23 mouse cellular contexts compared by ENCODE assay signal in genomic region chr2:113641788-113642187, GRCm38 (mm10).
A peak's percentile ranks its signal among the peaks of the same experiment; 100 is the strongest.
DNase-seq lines count a peak whose midpoint lies in the region; TF ChIP-seq lines count a peak whose summit lies in the region.
"Had no signal": no experiment of that assay in that cellular context is flagged by ENCODE, and none has a peak within 500 bp of the region (broad histone marks: within the 10 kb centered on the region; RNA-seq: fewer than 3 reads in every experiment).

No protein-coding gene starts in this region.

- no peaks in the 10 kb centered on the region for H3K79me2 ChIP-seq in MEL (ENCODE audit: control insufficient read depth, insufficient read depth, low read length, poor library complexity)

- TF ChIP-seq POLR2A in MEL (IDR thresholded peaks at IDR 0.05; ENCODE audit: control insufficient read depth in 1 of 2, insufficient read depth in 1 of 2, low read depth in 1 of 2, low read length in 2 of 2, poor library complexity in 1 of 2): no peak
- TF ChIP-seq POLR2A in embryonic fibroblast, embryonic 13.5 days (IDR thresholded peaks at IDR 0.05; ENCODE audit: low read depth, low read length): no peak

- no peaks in the 10 kb centered on the region for H3K9me3 ChIP-seq in MEL (replicated peaks; ENCODE audit: insufficient read depth, low read length)
- H3K9me3 ChIP-seq: embryonic facial prominence, embryonic 13.5 days; embryonic facial prominence, embryonic 15.5 days; forebrain, embryonic 13.5 days; forebrain, embryonic 15.5 days had no signal

- peak; percentile 21 for DNase-seq in MEL (ENCODE audit: low read depth, low spot score)
- DNase-seq in frontal cortex, postnatal 10 days (ENCODE audit: low spot score in 2 of 2): no peak
- DNase-seq in right cerebral cortex, adult 2 months (ENCODE audit: low spot score in 2 of 2): no peak
- no peak for DNase-seq in left cerebral cortex, adult 9 months (ENCODE audit: low spot score in 2 of 2)
- DNase-seq: adrenal gland, adult 8-10 months; adrenal gland, postnatal 14 days; adrenal gland, postnatal 36 days; B cell, adult 2 months; cerebellum, adult 11-12 months; cerebellum, adult 2 months; cerebellum, adult 9-10 months; cerebellum, postnatal 10 days; cerebellum, postnatal 25 days; embryo, embryonic 11 days; forebrain, postnatal 0 days had no signal

- peaks cover 0 to 14% of the 10 kb centered on the region in 2 experiments; a peak in 3 of 4 replicates for H3K4me1 ChIP-seq in MEL (ENCODE audit: control insufficient read depth in 1 of 2, insufficient read depth in 2 of 2, low read length in 2 of 2)
- H3K4me1 ChIP-seq in embryonic fibroblast, embryonic 13.5 days (ENCODE audit: control insufficient read depth, insufficient read depth, low read length): peaks cover 4% of the 10 kb centered on the region
- H3K4me1 ChIP-seq: embryonic facial prominence, embryonic 15.5 days; forebrain, embryonic 13.5 days; forebrain, embryonic 15.5 days had no signal

- no peak for TF ChIP-seq RAD21 in MEL (IDR thresholded peaks at IDR 0.05; ENCODE audit: low read depth, low read length)

- no peak for TF ChIP-seq CTCF in MEL (IDR thresholded peaks at IDR 0.05 in 2 of 3, conservative IDR thresholded peaks at IDR 0.05 in 1 of 3; ENCODE audit: control insufficient read depth in 1 of 3, insufficient read depth in 1 of 3, low read depth in 2 of 3, low read length in 3 of 3, poor library complexity in 1 of 3, severe bottlenecking in 1 of 3)
- TF ChIP-seq CTCF in embryonic fibroblast, embryonic 13.5 days (IDR thresholded peaks at IDR 0.05; ENCODE audit: borderline replicate concordance, insufficient read depth, low read length): no peak

- no peak overlapping the region for H3K9ac ChIP-seq in MEL (ENCODE audit: control insufficient read depth, low read depth, low read length, poor library complexity, severe bottlenecking)
- H3K9ac ChIP-seq: embryonic facial prominence, embryonic 13.5 days; embryonic facial prominence, embryonic 15.5 days; forebrain, embryonic 13.5 days; forebrain, embryonic 15.5 days; forebrain, postnatal 0 days had no signal

- peaks cover 0 to 18% of the 10 kb centered on the region in 2 experiments; a peak in 2 of 4 replicates for H3K36me3 ChIP-seq in MEL (ENCODE audit: control insufficient read depth in 1 of 2, insufficient read depth in 2 of 2, low read length in 2 of 2)
- H3K36me3 ChIP-seq: embryonic facial prominence, embryonic 13.5 days; embryonic facial prominence, embryonic 15.5 days; forebrain, embryonic 15.5 days; G1E had no signal

- no peaks in the 10 kb centered on the region for H3K27me3 ChIP-seq in MEL (ENCODE audit: control insufficient read depth in 1 of 2, insufficient read depth in 2 of 2, low read length in 2 of 2)
- H3K27me3 ChIP-seq: CH12.LX; embryonic facial prominence, embryonic 15.5 days; forebrain, embryonic 13.5 days; forebrain, embryonic 15.5 days; Patski had no signal

- H3K4me3 ChIP-seq in MEL (ENCODE audit: control insufficient read depth in 1 of 2, insufficient read depth in 1 of 2, low read depth in 2 of 2, low read length in 2 of 2): no peak overlapping the region
- no peak overlapping the region for H3K4me3 ChIP-seq in embryonic fibroblast, embryonic 13.5 days (ENCODE audit: insufficient read depth, low read length)
- H3K4me3 ChIP-seq: embryonic facial prominence, embryonic 13.5 days; embryonic facial prominence, embryonic 15.5 days; forebrain, embryonic 13.5 days; forebrain, embryonic 15.5 days had no signal

- TF ChIP-seq EP300 in MEL (IDR thresholded peaks at IDR 0.05; ENCODE audit: low read depth in 1 of 2, low read length in 2 of 2): no peak

- H3K27ac ChIP-seq in MEL (ENCODE audit: control insufficient read depth, low read depth, low read length): no peak overlapping the region
- peak overlapping the region; percentile 92; the same call in 1 of the 2 replicates for H3K27ac ChIP-seq in embryonic fibroblast, embryonic 13.5 days (ENCODE audit: insufficient read depth, low read length)
- H3K27ac ChIP-seq: embryonic facial prominence, embryonic 13.5 days; embryonic facial prominence, embryonic 15.5 days; forebrain, embryonic 13.5 days; forebrain, embryonic 15.5 days had no signal

TF ChIP-seq in MEL, 35 proteins besides CTCF, POLR2A, EP300 and RAD21:
- TF ChIP-seq SIN3A (IDR thresholded peaks at IDR 0.05; ENCODE audit: low read length): no peak
- TF ChIP-seq MYC (IDR thresholded peaks at IDR 0.05; ENCODE audit: low read depth, low read length): no peak
- TF ChIP-seq POLR2AphosphoS5 (IDR thresholded peaks at IDR 0.05; ENCODE audit: borderline replicate concordance, low read depth, low read length): no peak
- TF ChIP-seq MYB (IDR thresholded peaks at IDR 0.05; ENCODE audit: low read depth, low read length): no peak
- TF ChIP-seq ZMIZ1 (IDR thresholded peaks at IDR 0.05; ENCODE audit: low read depth, low read length): no peak
- TF ChIP-seq ZKSCAN1 (IDR thresholded peaks at IDR 0.05; ENCODE audit: low read depth, low read length): no peak
- no peak for TF ChIP-seq CHD2 (IDR thresholded peaks at IDR 0.05; ENCODE audit: low read length)
- TF ChIP-seq MAZ (IDR thresholded peaks at IDR 0.05; ENCODE audit: low read depth, low read length): no peak
- TF ChIP-seq RCOR1 (IDR thresholded peaks at IDR 0.05; ENCODE audit: low read depth, low read length): no peak
- TF ChIP-seq MXI1 (IDR thresholded peaks at IDR 0.05; ENCODE audit: low read depth, low read length): no peak
- no peak for TF ChIP-seq BHLHE40 (IDR thresholded peaks at IDR 0.05; ENCODE audit: borderline replicate concordance, low read depth, low read length)
- TF ChIP-seq KAT2A (conservative IDR thresholded peaks at IDR 0.05; ENCODE audit: low read depth, low read length): no peak
- no peak for TF ChIP-seq E2F4 (IDR thresholded peaks at IDR 0.05; ENCODE audit: borderline replicate concordance, low read depth, low read length)
- no peak for TF ChIP-seq USF2 (IDR thresholded peaks at IDR 0.05; ENCODE audit: borderline replicate concordance in 1 of 2, insufficient read depth in 1 of 2, low read depth in 1 of 2, low read length in 2 of 2)
- TF ChIP-seq JUND (IDR thresholded peaks at IDR 0.05; ENCODE audit: low read depth, low read length): no peak
- TF ChIP-seq HCFC1 (IDR thresholded peaks at IDR 0.05; ENCODE audit: low read depth, low read length): no peak
- no peak for TF ChIP-seq POLR2AphosphoS2 (IDR thresholded peaks at IDR 0.05; ENCODE audit: low read length)
- TF ChIP-seq MEF2A (IDR thresholded peaks at IDR 0.05; ENCODE audit: extremely low read depth, insufficient replicate concordance, low read depth, low read length, poor library complexity, severe bottlenecking): no peak
- TF ChIP-seq SMC3 (IDR thresholded peaks at IDR 0.05; ENCODE audit: low read depth, low read length): no peak
- no peak for TF ChIP-seq USF1 (IDR thresholded peaks at IDR 0.05; ENCODE audit: low read depth, low read length)
